Mouse (Mus musculus): ENCODE measurements around the gene Iqcf1.

- TF ChIP-seq CTCF (IDR thresholded peaks at IDR 0.05; ENCODE audit: low read depth, low read length) = no peak
- no peak for TF ChIP-seq POLR2A (IDR thresholded peaks at IDR 0.05; ENCODE audit: borderline replicate concordance, low read depth, low read length)
Measured at GRCm38 (mm10) chr9:106501846-106502245, 2.1 kb downstream of the Iqcf1 start.
